Mouse (Mus musculus) fibroblast of lung, adult 2 months (primary cell): Measurements from ENCODE around the gene Ndp.
A peak's percentile ranks its signal among the peaks of the same experiment; 100 is the strongest.

Experiments used
- DNase-seq: peaks from one replicate; pipeline ENCODE4 v3.0.0-alpha.2; 2011; ENCODE audit warnings: low read depth

The Ndp gene

DNA sequence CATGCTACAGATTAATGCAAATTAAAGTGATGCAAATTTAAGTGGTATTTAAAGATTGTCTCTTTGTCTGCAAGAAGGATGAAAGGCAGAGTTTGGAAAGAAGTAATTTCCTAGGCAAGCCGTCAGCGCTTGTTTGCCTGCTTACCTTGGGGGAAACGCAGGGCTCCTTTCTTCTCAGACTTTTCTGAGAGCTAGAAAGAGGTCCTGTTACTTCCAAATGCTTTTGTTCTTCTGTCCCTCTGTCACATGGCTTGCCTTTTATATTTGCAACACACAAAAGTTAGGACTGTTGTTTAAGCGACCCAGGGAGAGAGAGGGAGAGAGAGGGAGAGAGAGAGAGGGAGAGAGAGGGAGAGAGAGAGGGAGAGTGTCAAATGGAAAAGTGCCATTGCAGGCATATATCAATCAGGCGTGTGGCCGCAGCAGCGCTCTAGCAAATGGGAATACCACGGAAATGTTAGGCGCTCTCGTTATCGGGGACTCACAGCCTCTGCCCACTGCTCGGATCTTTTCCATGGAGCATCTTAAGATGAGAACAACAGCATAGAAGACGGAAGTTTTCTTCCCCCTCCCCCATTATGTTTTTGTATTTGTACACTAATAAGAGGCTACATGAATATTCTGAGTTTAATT is at the start of gene Ndp:
Ndp (minus strand) TSS at position 534 of the 633 bp plus-strand sequence.
- no peak for DNase-seq

DNA sequence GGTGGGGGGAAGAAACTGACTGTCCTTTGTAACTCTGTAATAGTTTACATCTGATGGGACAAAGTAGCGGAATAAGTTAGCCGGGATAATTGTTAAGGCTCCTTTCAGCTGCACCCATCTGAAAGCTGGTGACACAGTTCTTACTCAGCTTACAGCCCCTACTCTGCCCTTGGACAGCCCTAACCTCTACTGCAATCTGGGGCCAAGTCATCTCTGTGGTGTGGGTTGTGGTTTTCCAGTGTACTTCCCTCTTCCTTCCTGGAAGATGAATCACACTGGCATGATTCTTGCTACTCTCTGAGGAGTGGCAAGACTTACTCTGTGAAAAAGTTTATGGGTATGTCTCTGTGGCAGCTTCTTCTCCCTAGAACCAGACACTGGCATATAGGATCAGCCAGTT is 43.2 kb upstream of the Ndp start:
- peak; percentile 7 for DNase-seq

GRCm38 (mm10) chrX:16918006-16918405 is 6.4 kb upstream of the Ndp start:
- no peak for DNase-seq

DNA sequence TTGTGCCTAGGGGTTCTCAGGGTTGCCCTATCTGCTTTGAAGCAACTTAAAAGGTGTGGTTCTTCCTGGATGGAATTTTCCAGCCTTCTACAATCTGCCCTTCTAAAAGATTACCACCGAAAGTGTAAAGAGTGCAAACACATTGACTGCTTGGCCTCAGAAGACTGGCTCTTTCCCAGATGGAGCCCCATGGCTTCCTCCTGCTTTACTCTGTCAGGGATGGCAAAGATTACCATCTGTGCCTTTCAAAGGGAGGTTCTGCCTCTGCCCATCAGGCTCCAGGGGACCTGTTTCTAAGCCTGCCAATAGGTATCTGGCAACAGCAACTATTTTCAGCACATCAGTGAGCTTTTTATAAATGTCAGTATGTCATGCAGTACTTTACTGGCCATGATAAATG is 1.5 kb upstream of the Ndp start:
- DNase-seq, result no peak

GRCm38 (mm10) chrX:16911911-16912310 is 337 bp upstream of the Ndp start:
- DNase-seq, result no peak

DNA sequence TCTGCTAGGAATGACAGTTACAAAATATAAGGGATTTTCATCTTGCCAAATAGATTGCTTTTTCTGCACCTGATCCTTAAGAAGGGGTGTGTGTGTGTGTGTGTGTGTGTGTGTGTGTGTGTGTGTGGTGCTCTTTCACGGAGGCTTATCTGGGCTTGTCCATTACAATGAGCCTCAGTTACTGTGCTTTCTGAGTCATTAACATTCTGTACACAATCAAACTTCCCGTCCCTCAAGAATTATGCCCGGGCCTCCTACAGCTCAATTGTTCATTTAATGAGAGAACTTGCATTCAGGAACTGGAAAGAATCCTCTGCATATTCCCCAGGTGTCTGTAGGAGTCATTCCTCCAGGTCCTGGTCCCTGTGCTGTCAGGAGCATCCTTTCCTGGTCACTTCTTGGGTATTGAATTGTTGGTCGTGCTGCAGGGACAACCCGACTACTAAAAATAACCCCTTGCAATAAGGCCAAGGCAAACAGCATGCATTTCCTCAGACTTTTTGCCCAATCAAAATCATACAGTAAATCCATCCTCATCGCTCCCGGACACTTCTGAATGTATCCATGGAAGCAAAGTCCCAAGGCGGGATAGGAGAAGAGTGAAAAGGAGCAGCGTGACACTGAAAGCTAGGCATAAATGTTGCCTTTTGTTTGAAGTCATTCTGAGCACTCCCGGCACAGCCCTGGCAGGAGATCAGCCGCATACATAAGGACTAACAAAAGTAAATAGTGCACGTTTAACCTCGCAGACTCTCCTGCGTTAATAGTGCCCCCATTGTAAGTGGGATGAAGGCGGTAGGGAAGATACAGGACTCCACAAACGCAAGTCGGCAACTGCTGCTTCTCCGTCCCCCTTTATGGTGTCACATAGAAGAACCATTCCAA is 1.1 kb downstream of the Ndp start:
- no peak for DNase-seq

GRCm38 (mm10) chrX:16908652-16909051 is 2.9 kb downstream of the Ndp start:
- no peak for DNase-seq

DNA sequence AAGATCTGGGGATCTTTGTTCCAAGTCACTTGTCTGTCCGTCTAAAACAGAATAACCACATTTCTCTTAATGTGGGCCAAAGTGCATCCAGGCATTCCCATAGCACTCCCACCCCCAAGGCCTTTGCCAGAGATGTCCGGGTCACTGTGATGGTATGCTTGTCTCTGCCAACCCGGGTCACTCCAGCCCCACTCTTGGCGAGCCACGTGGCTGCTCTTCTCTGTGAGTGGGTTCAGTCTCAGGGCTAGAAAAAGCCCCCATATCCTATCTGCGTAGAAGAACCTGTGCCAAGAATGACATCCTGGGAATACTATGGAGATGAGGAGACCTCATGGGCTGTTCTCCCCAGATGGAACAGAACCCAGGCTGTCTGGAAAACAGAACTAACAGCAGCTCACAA is 4.0 kb downstream of the Ndp start:
- no peak for DNase-seq

DNA sequence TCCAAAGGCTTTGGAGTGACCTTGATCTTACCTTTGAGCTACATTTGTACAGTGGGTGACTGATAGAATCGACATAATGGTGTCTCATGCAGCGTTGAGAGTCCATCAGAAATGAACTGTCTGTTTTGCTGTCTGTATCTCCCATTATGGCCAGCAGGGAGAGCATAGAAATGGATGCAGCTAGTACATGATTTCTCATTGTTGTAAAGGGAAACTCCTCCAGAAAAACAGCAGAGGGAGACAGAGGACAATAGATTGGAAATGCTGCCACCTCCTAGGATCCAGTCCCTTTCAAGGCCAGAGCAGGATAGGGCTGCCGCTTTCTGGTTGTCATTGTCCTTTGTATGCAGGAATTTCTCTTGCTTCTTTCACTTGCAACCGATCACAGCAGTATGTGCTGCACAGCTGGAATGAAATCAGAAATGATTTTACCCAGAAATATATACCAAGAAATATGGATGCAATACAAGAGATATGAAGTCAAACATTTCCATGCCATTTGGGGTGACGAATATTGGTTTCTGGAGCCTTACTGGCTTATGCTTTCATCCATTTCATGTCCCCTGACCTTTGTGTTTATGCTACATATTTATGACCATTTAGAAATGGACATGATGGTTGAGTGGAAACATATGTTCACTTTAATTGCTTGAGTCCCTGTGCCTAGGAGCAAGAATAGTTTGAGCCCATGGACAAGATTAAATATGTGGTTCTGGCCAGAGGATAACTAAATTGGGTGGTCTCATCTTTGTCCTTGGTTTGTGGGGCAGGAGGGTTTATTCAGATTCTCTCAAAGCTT is 17.0 kb downstream of the Ndp start:
- no peak for DNase-seq

GRCm38 (mm10) chrX:16867640-16868314 is 43.8 kb downstream of the Ndp start:
- no peak for DNase-seq

GRCm38 (mm10) chrX:16860244-16860643 is 51.3 kb downstream of the Ndp start:
- no peak for DNase-seq

GRCm38 (mm10) chrX:16846034-16846433 is 65.5 kb downstream of the Ndp start:
- DNase-seq, result no peak

- no peak for DNase-seq
Measured at GRCm38 (mm10) chrX:16841443-16841842, 70.1 kb downstream of the Ndp start.

GRCm38 (mm10) chrX:16837293-16837692 is 74.3 kb downstream of the Ndp start:
- no peak for DNase-seq

DNA sequence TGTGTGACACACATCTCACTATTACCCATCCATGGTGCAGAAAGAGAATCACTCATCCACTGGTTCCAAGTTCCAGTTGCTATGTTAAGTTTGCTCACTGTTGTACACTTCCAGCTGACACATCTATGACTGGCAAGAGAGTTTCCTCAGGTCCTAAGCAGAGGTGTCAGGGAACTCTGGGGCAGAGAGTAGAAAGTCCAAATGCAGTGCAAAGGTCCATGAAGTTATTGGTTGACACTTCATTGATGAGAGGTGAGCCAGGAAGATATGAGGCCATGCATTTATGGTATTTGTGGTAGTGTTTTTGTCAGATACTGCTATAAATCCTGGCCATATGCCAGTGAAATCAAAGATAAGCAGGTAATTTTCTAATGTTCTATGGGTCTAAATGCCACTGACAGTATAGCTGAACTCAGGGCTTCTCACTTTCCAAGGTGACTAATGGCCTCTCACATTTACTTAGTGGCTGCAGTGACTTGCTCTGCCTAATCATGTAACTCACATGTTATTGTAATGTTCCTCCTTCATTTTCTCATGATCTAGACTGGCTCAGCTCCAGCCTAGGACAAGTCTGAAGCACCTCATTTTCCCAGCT is 75.0 kb downstream of the Ndp start:
- DNase-seq, result no peak
